Mouse (Mus musculus) gastrocnemius, postnatal 25 days (tissue): Measurements from ENCODE around the gene Pank4. TPM values are rescaled to one million over a fixed set of nuclear protein-coding genes. Genes with fewer than 3 reads are reported as not detected.
A peak's percentile ranks its signal among the peaks of the same experiment; 100 is the strongest.

ENCODE experiments used
- DNase-seq: peaks from one replicate; pipeline ENCODE4 v3.0.0; 2022
- total RNA-seq, 2 experiments: library from RNA; stranded (reverse); gene quantifications; 1 replicate in 1 of 2; 2 replicates in 1 of 2; pipeline ENCODE4 v1.2.3; 2021

Pank4 gene
- total RNA-seq, 2 experiments from 2014 or later: 31.2 to 34.0 TPM

DNA sequence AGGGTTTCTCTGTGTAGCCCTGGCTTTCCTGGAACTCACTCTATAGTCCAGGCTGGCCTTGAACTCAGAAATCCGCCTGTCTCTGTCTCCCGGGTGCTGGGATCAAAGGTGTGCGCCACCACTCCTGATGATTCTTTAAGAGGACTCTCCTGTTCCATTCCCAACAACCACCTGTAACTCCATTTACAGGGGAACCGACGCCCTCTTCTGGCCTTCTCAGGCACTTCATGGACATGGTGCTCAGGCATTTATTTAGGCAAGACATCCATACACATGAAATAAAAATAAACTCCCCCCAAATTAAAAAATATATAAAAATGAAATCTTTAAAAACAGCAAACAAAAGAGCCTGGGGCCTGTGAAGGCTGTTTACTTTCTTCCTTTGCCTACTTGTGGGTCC lies 3.2 kb downstream of the Pank4 start:
- no peak for DNase-seq

DNA sequence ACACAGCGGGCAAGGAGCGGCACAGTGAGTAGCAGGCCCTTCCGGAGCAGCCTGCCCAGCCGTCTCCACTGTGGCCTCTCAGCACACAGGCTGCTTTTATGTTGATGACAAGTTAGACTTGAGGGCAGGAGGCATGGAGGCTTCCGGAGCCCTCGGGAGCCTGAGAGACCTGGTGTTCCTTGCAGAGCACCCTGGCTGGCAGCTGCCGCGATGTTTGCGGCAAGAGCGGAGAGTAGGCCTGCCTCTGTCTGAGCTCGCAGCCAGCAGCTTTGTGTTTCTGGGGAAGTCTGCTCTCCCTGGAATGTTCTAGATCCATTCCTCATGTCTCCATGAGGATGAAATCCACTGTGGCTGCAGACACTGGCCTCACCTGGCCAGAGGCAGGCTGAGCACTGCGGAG lies 8.6 kb downstream of the Pank4 start:
- no peak for DNase-seq

DNA sequence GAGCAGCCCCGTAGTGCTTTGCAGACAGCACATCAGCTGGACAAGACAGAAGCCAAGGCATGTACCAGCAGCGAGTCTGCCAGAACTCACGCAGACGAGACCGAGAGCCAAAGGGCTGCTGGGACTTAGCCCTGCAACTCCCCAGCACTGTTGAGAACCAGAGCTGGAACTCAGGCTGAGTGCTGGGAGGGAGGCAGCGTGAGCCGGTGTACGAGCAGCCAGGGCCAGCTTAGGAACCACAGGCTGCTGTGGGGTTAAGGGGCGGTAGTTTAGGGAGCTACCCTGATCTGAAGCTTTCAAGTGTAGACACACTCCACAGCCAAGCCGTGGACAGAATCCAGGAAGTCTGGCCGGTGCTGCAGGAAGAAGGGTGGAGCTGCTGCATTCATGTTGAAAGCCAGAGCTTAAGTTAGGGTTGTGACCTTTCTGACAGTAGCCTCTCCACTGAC lies 10.3 kb downstream of the Pank4 start:
- peak; percentile 72 for DNase-seq

DNA sequence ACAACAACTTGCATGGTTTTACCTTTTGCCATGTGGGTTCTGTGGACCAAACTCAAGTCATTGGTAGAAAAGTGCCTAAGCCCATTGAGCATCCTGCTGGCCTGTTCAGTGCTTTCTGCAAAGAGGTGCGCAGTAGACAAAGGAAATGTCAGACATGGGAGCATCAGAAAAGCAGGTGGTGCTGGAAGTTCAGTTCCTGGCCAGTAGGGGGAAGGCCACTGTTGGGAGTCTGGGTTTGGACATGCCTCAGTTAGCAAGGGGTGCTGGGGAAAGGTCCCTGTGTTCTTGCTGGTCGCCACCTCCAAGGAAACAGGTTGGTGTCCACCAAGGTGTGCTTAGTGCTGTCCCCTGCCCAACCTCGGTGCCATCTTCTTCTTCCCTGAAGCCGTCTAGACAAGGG lies 16.2 kb downstream of the Pank4 start:
- DNase-seq: no peak

DNA sequence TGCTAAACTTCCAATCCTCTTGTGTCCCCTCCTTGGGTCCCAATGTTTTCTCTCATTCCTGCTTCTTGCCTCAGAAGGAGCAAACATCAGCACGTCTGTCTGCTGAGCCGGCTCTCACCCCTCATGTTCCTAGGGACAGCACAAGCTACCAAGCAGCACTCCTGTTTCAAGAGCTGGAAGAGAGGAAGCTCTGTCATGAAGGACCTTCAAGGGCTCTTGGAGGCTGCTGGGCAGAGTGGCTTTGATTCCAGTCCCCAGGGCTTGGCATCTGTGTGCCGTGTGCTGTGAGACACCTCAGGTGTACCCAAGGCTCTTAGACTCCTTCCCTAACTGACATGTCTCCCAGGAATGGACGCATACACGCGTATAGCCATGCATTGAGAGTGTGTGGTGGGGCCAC lies 17.2 kb downstream of the Pank4 start:
- DNase-seq: no peak

DNA sequence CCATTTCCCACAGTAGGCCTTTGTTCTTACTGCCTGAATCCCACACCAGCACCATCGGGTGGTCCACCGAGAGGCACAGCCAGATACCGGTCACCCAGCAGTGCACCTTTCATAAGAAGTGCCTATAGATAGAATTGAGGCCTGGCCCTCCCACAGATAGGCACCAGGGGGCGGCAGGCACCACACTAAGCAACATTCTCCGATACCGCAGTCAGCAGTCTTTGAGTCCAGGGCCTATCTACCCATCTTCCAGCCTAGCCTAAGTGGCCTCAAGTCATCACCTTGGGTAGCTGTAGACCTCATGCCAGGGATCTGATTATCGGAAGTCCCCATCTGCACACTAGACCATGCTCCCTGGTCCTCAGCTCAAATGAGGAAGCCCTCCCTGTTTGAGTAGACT lies 17.6 kb downstream of the Pank4 start:
- DNase-seq: no peak

DNA sequence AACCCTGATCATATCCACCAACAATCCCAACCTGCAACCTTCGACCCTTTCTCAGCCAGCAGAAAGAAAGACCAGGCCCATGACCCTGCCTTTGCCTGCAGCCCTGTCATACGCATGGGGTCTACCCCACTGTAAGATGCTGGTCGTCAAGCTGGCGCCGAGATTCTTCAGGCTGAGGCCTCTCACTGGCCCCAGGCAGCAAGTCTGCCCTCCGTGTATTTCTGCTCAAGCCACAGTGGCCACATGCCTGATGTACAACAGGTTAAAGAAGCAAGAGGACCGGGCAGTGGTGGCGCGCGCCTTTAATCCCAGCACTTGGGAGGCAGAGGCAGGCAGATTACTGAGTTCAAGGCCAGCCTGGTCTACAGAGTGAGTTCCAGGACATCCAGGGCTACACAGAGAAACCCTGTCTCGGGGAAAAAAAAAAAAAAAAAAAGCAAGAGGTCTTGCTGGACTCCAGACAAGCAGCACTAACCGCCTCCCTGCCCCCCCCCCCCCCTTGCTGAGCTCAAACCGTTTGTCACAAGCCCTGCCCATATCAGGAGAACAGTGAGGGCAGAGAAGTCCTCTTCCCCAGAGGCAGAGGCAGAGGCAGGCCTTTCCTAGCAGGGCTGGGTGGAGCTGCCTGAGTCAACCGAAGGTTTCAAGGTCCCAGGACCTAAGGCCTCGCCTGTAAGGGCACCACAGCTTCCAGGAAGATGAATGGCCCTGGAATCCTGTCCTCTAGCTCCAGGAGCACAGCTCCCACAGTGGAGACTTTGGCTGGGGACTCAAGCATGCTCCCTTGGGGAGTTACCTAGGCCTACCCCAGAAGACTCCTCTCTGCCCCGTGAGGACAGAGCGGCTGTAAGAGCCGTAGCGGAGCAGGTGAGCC lies 18.6 kb downstream of the Pank4 start:
- no peak for DNase-seq

DNA sequence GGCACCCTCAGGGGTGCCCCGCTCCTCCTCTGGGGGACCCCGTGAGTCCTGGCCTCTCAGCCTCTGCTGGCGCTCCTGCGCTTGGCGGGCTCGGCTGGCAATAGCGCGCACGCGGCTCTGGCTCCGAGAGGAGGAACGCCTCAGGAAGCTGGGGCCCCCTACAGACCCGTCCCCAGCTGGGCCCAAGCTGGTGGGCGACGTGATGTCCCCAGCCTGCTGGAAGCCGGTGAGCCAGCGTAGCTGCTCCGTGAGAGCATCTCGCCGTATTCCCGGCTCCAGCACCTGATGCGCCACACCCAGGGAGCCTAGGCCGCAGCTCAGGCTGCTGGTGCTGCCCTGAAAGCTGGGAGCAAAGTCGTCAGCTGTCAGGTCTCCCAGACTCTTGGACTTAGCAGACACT lies 19.8 kb downstream of the Pank4 start:
- no peak for DNase-seq

DNA sequence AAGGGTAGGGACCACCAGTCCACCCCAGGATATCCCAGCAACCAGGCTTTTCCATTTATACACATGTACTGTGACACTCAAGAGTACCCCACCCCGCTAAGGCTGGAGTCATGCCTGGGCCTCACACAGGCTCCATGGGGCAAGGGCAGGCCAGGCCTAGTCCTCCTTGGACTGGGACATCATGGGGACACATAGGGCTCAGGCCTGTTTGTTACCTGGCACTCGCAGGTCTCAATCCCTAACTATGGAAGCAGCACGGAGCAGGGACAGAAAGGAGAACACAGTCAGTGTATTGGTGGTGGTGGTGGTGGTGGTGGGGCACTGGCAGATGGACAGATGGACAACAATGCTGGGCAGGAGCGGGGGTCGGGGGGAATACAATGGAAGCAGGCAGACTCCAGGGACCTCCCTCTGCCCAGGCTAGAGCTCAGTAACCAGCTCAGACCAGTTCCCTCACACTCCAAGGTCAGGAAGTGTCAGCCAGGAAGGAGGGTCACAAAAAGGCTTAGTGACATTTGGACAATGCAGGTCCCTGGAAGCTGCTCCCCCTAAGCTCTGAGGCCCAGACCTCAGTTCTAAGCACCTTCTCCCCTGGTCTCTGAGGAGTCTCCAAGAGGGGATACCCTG lies 21.3 kb downstream of the Pank4 start:
- DNase-seq: no peak

DNA sequence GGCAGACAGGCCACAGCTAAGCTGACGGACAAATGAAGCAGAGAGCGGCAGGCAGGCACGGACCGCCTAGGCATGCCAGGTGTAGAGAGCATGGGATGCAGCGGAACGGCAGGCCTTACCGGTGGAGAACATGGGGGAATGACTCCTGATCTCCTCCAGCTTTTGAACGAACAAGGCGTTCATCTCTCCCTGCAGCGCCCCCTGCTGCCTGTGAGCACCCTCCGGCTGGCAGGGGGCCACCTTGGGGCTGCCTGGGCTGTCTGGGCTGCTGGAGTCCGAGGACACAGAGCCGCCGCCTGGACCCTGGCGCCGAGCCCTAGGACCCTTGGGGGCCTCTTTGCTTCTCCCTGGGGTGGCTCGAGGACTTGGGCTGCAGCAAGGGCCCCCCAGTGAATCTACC lies 22.2 kb downstream of the Pank4 start:
- peak; percentile 69 for DNase-seq

DNA sequence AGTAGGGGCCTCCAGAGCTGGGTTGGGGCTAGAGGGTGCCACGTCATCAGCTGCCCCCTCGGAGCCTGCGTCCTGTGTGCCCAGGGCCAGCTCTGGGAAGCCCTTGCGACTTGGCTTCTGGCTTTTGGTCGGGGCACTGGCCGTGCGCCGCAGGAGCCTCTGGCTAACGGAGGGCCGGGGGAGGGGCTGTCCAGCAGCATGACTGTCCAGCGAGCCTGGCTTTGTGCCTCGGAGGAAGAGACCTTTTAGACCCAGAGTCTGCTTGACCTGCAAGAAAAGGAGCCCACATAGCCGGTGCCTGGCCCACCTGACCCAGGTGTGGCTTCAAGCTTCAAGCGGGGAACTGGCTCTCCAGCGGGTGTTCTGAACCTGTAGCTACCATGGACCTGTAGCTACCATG lies 22.8 kb downstream of the Pank4 start:
- no peak for DNase-seq

DNA sequence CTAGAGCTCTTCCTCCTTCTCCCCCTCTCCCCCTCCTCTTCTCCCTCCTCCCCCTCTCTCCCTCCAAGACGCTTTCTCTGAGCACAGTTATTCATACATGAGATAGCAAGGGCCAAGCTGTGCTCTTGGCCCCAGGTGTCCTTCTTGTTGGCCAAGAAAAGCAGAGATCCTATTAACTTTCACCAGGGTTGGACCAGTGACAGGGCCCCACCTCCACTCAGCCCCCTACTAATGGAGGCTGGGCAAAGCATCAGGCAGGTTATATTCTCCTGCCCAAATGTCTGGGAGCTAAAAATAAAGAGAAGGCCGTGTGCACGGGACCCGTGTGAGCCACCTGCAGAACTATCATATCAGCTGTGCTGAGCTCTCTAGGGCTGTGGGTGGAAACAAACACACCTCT lies 31.0 kb downstream of the Pank4 start:
- DNase-seq: no peak

DNA sequence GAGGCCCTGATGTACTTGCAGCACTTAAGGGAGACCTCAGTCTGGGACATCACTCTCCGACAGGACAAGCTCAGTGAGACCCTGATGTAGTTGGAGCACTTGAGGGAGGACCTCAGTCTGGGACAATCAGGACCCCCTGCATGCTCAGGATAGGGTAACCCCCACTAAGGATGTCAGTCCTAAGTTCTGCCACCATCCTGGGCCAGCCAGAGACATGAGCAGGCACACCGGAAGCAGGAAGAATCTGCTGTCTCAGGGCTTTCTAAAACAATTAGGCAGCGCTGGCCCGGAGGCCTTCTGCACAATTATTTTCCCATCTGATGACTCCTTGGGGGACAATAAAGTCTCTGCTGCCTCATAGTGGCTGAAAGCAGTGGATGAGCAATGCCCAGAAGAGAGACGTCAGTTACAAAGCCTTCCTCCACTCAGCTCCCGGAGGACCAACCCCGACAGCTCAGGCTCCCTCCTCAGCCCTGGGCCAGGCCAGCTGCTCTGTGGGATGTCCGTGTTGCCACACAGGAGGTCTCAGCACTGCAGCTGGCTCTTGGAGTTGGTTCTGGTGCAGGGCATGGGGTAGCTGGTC lies 32.7 kb downstream of the Pank4 start:
- peak; percentile 52 for DNase-seq

DNA sequence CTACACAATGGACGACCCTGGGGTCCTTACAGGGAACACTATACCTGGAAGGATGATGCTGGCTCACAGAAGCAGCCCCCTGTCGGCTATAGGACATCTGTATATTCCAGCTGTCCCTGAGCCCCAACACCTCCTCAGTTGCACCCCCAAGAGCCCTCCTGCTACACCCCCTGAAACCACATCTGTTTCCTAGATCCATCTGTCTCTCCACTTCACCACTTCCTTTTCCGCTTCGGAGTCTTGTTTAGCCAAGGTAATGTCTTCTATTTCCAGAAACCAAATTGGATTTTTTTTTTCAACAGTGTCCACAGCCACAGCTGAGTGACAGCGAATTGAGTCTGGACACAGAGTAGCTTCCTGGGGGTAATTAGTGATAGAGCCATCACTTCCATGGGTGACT lies 35.5 kb downstream of the Pank4 start:
- DNase-seq: no peak

DNA sequence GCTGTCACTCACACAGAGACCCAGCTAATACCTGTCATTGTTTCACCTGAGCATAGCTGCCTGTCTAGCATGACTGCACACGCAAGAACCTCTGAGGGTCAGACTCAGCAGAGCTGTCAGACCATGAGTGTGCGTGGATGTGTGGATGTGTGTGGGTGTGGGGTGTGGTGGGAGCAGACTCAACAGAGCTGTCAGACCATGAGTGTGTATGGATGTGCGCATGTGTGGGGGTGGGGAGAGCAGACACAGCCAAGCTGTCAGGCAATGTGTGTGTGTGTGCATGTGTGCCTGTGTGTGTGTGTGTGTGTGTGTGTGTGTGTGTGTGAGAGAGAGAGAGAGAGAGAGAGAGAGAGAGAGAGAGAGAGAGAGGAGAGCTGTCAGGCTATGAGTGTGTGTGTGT lies 41.4 kb downstream of the Pank4 start:
- DNase-seq: no peak

DNA sequence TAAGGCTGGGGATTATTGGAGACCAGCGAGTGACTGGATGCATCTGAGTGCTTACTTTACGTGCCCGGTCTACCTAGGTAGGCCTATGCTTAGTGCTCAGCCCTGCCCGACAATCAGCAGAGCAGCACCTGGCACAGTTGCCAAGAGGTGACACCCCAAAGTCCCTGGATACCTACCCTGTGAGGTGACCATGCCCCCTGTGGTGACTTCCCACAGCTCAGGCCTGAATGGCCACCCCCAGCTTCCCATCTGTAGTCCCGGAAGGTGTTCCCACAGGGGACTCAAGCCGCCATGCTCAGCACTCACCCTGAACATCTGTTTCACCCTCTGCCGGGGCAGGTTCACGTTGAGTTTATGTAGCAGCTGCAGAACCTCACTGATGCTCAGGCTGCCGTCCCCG lies 42.4 kb downstream of the Pank4 start:
- no peak for DNase-seq

DNA sequence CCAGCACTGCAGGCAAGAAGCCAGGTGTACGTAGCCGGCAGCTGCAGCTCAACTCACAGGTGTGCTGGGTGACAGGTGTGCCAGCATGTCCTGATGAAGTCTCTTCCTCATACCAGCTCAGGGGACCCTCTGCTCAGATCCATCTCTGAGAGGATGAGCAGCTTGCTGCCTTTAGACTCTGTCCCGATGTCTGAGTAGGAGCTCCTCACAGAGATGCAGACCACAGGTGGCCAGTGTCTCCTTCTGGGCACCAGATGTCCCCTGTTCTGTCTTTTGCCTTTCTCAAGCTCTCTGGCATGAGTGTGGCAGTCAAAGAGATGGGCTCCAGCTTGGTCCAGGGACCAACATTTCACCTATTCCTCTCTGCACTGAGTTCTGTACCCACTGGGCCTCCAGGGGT lies 43.7 kb downstream of the Pank4 start:
- DNase-seq: no peak

DNA sequence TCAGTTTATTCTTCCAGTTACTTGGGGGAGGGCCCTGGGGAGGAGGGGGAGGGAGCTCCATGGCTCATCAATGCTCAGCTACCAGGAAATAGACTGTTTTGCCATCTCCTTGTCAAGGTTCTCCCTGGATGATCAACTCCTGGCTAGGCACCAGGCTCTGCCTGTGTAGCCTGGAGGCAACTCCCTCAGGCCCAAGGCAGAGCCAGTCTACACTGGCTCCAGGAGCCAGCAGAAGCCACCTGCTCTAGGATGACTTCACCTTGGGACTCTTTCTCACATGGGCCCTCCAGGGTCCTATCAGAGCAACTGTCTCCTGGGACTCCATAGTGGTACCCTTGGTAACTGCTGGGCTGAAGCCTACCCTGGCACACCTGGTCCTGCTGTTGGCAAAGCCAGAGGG lies 44.2 kb downstream of the Pank4 start:
- DNase-seq: no peak

DNA sequence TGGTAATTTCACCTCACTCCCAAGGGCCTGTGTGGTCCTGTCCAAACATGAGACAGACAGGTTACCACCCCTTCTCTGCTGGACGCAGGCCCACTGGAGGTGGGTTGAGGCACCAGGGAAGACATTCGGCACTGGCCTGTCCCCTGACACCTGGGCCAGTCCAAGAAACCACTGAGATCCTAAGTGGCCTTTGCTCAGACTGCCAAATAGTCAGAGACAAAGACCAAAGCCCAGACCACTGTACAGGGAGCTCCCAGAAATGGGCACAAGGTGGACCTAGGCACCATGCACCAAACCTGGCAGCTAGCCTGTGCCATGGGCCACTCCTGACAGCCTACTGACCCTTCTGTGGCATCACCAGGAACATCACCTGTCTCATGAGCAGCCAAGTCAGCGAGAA lies 45.3 kb downstream of the Pank4 start:
- DNase-seq: no peak

DNA sequence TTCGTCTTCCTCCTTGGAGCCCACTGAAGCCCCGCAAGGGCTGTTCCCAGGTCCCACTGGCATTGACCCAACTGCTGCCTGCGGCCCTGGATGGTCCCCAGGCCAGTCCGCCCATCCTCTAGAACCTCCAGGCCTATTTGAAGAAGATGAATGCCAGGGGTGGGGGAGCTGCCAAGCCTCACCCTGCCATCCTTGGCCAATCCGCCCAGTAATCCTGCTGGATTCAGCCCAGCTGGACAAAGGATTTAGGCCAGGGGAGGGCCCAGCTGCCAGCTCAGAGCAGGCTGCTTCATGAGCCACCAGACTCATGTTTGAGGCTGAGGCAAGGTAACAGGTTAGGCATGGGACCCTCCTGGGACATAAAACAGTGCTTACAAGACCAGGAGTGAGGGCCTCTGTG lies 46.9 kb downstream of the Pank4 start:
- DNase-seq: no peak

DNA sequence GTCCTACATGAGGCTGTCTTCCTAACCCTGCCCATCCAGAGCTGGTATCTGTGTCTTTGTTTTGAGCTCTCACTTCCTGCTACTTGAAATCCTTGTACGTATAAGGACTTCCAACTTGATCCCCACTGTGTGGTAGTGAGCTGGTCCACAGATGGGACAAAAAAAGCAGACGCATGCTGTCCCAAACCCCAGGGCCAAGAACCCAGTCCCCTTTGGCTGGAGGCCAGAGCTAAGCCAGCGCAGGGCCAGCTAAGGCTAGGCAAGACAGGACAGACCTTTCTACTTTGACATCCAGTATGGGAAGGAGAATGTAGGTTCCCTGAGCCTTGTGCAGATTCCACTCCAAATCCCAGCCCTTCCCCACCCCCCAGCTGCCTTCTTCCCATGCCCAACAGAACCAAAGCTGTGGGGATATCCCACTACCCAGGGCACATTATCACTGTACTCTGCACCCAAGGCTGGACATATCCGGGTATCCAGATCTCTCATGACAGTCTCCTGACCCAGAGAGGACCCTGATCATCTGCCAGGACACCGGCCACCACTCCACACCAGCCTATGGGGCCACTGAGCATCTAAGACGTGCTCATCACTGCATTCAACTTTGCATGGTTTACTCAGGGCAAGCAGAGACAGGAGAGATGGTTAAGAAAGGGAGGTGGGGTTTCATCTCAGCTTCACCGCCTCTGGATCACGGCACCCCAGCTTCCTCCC lies 47.5 kb downstream of the Pank4 start:
- no peak for DNase-seq

DNA sequence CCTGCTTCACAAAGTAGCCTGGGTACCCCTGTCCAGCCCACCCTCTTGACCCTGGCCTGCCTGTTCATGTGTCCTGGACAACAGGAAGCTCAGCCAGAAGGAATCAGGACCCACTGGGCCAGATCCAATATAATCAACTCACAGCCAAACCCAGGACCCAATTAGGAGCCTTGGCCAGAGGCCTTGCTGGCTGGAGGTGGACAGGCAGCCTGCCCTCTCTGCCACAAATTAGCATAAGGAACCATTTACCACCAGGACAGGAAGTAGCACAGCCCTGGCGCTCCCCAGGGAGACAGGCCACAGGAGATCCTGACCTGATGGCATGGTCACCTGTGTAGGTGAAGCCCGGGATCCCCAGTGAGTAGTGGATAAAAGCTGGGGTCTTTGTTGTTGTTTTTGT lies 48.2 kb downstream of the Pank4 start:
- DNase-seq: no peak

DNA sequence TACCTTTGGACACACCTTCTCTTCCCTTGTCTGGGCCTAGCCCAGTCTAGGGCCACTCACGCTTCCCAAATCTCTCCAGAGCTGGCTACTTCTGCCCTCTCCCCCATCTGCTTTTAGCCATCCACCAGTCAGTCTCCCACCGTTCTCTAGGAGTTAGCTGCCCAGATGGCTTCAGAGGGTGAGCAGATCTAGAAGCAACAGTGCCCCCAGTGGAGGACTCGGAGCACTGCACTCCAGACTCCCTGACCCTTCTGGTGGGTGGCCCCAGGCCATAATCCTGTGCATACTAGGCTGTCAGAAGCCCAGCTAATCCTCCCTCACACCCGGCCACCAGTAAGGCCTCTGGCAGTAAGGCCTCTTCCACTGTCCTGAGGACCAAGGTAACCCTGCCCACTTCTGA lies 48.9 kb downstream of the Pank4 start:
- peak; percentile 33 for DNase-seq
